Mouse (Mus musculus): ENCODE data around the gene Cd24a. TPM values are rescaled to one million over a fixed set of nuclear protein-coding genes. Genes with fewer than 3 reads are reported as not detected.

Gene Cd24a
- polyA plus RNA-seq, 1 experiment from 2014 or later = 80.4 TPM

GRCm38 (mm10) chr10:43584538-43584937 lies 6.5 kb downstream of the Cd24a start:
- no peak overlapping the region for H3K27ac ChIP-seq (replicated peaks in 1 of 2; ENCODE audit: control insufficient read depth in 1 of 2, insufficient read depth in 1 of 2, low read depth in 2 of 2, low read length in 2 of 2)
- H3K4me3 ChIP-seq (ENCODE audit: control insufficient read depth in 1 of 2, insufficient read depth in 1 of 2, low read depth in 1 of 2, low read length in 2 of 2) = no peak overlapping the region
- H3K27me3 ChIP-seq (ENCODE audit: control insufficient read depth, insufficient read depth, low read length) = no peaks in the 10 kb centered on the region
- H3K4me2 ChIP-seq (ENCODE audit: low read length) = no peak overlapping the region
- ATAC-seq (ENCODE audit: insufficient number of reproducible peaks, insufficient read depth, low FRiP score, low read depth) = no peak
- peaks cover 4 to 5% of the 10 kb centered on the region in 2 experiments; a peak in 1 of 4 replicates for H3K4me1 ChIP-seq (ENCODE audit: control insufficient read depth in 2 of 2, insufficient read depth in 2 of 2, low read length in 2 of 2)
- no peaks in the 10 kb centered on the region for H3K9me3 ChIP-seq (ENCODE audit: control insufficient read depth, low read length)
- H3K36me3 ChIP-seq (ENCODE audit: control insufficient read depth, insufficient read depth, low read length) = peaks cover 11% of the 10 kb centered on the region; the same call in 1 of the 2 replicates
- no peak overlapping the region for H3K9ac ChIP-seq (ENCODE audit: low read length)
- 89% methylated on average over 4 of the region's 4 CpGs for WGBS

GRCm38 (mm10) chr10:43588470-43589177 lies 10.5 kb downstream of the Cd24a start:
- H3K4me2 ChIP-seq (ENCODE audit: low read length) = no peak overlapping the region

GRCm38 (mm10) chr10:43591477-43591876 lies 13.4 kb downstream of the Cd24a start:
- Histone ChIP-seq H3K27me3 (ENCODE audit: control insufficient read depth, insufficient read depth, low read length) (no peaks in the 10 kb centered on the region), H3K4me3 (ENCODE audit: control insufficient read depth in 1 of 2, insufficient read depth in 1 of 2, low read depth in 1 of 2, low read length in 2 of 2) (no peak overlapping the region), H3K36me3 (ENCODE audit: control insufficient read depth, insufficient read depth, low read length) (no peaks in the 10 kb centered on the region), H3K9ac (ENCODE audit: low read length) (no peak overlapping the region), H3K4me2 (ENCODE audit: low read length) (no peak overlapping the region), H3K4me1 (ENCODE audit: control insufficient read depth in 2 of 2, insufficient read depth in 2 of 2, low read length in 2 of 2) (0 out of 4 replicates have a peak, but pooled peaks cover 0 to 3% of the 10 kb centered on the region in 2 experiments), H3K9me3 (ENCODE audit: control insufficient read depth, low read length) (no peaks in the 10 kb centered on the region), H3K27ac (replicated peaks in 1 of 2; ENCODE audit: control insufficient read depth in 1 of 2, insufficient read depth in 1 of 2, low read depth in 2 of 2, low read length in 2 of 2) (no peak overlapping the region)
- no peak for ATAC-seq (ENCODE audit: insufficient number of reproducible peaks, insufficient read depth, low FRiP score, low read depth)
- 88% methylated on average over 10 of the region's 10 CpGs for WGBS

More at GRCm38 (mm10) chr10:43588470-43589177, 10.5 kb downstream of the Cd24a start:
- Histone ChIP-seq H3K9me3 (ENCODE audit: control insufficient read depth, low read length) (no peaks in the 10 kb centered on the region), H3K27ac (replicated peaks in 1 of 2; ENCODE audit: control insufficient read depth in 1 of 2, insufficient read depth in 1 of 2, low read depth in 2 of 2, low read length in 2 of 2) (no peak overlapping the region), H3K36me3 (ENCODE audit: control insufficient read depth, insufficient read depth, low read length) (no peaks in the 10 kb centered on the region; the same call in 1 of the 2 replicates), H3K4me1 (ENCODE audit: control insufficient read depth in 2 of 2, insufficient read depth in 2 of 2, low read length in 2 of 2) (0 out of 4 replicates have a peak, but pooled peaks cover 0 to 3% of the 10 kb centered on the region in 2 experiments), H3K4me3 (ENCODE audit: control insufficient read depth in 1 of 2, insufficient read depth in 1 of 2, low read depth in 1 of 2, low read length in 2 of 2) (no peak overlapping the region), H3K27me3 (ENCODE audit: control insufficient read depth, insufficient read depth, low read length) (no peaks in the 10 kb centered on the region), H3K9ac (ENCODE audit: low read length) (no peak overlapping the region)
- no peak for ATAC-seq (ENCODE audit: insufficient number of reproducible peaks, insufficient read depth, low FRiP score, low read depth)
- WGBS = 72% methylated on average over 8 of the region's 8 CpGs

- no peak for ATAC-seq (ENCODE audit: insufficient number of reproducible peaks, insufficient read depth, low FRiP score, low read depth)
- H3K9me3 ChIP-seq (ENCODE audit: control insufficient read depth, low read length) = no peaks in the 10 kb centered on the region
- no peak overlapping the region for H3K4me2 ChIP-seq (ENCODE audit: low read length)
- H3K4me1 ChIP-seq (ENCODE audit: control insufficient read depth in 2 of 2, insufficient read depth in 2 of 2, low read length in 2 of 2) = peaks cover 1 to 3% of the 10 kb centered on the region in 2 experiments; a peak in 2 of 4 replicates
- no peaks in the 10 kb centered on the region for H3K27me3 ChIP-seq (ENCODE audit: control insufficient read depth, insufficient read depth, low read length)
- H3K27ac ChIP-seq (replicated peaks in 1 of 2; ENCODE audit: control insufficient read depth in 1 of 2, insufficient read depth in 1 of 2, low read depth in 2 of 2, low read length in 2 of 2) = no peak overlapping the region
- WGBS = 81% methylated on average over 5 of the region's 5 CpGs
- no peak overlapping the region for H3K9ac ChIP-seq (ENCODE audit: low read length)
- H3K4me3 ChIP-seq (ENCODE audit: control insufficient read depth in 1 of 2, insufficient read depth in 1 of 2, low read depth in 1 of 2, low read length in 2 of 2) = no peak overlapping the region
- H3K36me3 ChIP-seq (ENCODE audit: control insufficient read depth, insufficient read depth, low read length) = no peaks in the 10 kb centered on the region
Observed at GRCm38 (mm10) chr10:43593182-43593581, 15.1 kb downstream of the Cd24a start.

- WGBS = 68% methylated on average over 2 of the region's 2 CpGs
- no peak for ATAC-seq (ENCODE audit: insufficient number of reproducible peaks, insufficient read depth, low FRiP score, low read depth)
- Histone ChIP-seq H3K4me2 (ENCODE audit: low read length) (no peak overlapping the region), H3K4me3 (ENCODE audit: control insufficient read depth in 1 of 2, insufficient read depth in 1 of 2, low read depth in 1 of 2, low read length in 2 of 2) (no peak overlapping the region), H3K27me3 (ENCODE audit: control insufficient read depth, insufficient read depth, low read length) (no peaks in the 10 kb centered on the region), H3K9ac (ENCODE audit: low read length) (no peak overlapping the region), H3K27ac (replicated peaks in 1 of 2; ENCODE audit: control insufficient read depth in 1 of 2, insufficient read depth in 1 of 2, low read depth in 2 of 2, low read length in 2 of 2) (no peak overlapping the region), H3K4me1 (ENCODE audit: control insufficient read depth in 2 of 2, insufficient read depth in 2 of 2, low read length in 2 of 2) (peaks cover 2 to 3% of the 10 kb centered on the region in 2 experiments; a peak in 2 of 4 replicates), H3K36me3 (ENCODE audit: control insufficient read depth, insufficient read depth, low read length) (no peaks in the 10 kb centered on the region), H3K9me3 (ENCODE audit: control insufficient read depth, low read length) (no peaks in the 10 kb centered on the region)
Observed at GRCm38 (mm10) chr10:43594187-43594586, 16.1 kb downstream of the Cd24a start.

- no peak for ATAC-seq (ENCODE audit: insufficient number of reproducible peaks, insufficient read depth, low FRiP score, low read depth)
- no peak overlapping the region for H3K4me3 ChIP-seq (ENCODE audit: control insufficient read depth in 1 of 2, insufficient read depth in 1 of 2, low read depth in 1 of 2, low read length in 2 of 2)
- H3K4me2 ChIP-seq (ENCODE audit: low read length) = no peak overlapping the region
- no peak overlapping the region for H3K27ac ChIP-seq (replicated peaks in 1 of 2; ENCODE audit: control insufficient read depth in 1 of 2, insufficient read depth in 1 of 2, low read depth in 2 of 2, low read length in 2 of 2)
- no peak overlapping the region for H3K9ac ChIP-seq (ENCODE audit: low read length)
- 60% methylated on average over 3 of the region's 3 CpGs for WGBS
- no peaks in the 10 kb centered on the region for H3K9me3 ChIP-seq (ENCODE audit: control insufficient read depth, low read length)
- no peaks in the 10 kb centered on the region for H3K27me3 ChIP-seq (ENCODE audit: control insufficient read depth, insufficient read depth, low read length)
- H3K4me1 ChIP-seq (ENCODE audit: control insufficient read depth in 2 of 2, insufficient read depth in 2 of 2, low read length in 2 of 2) = peaks cover 2 to 3% of the 10 kb centered on the region in 2 experiments; a peak in 2 of 4 replicates
- H3K36me3 ChIP-seq (ENCODE audit: control insufficient read depth, insufficient read depth, low read length) = no peaks in the 10 kb centered on the region
Observed at GRCm38 (mm10) chr10:43594894-43595293, 16.8 kb downstream of the Cd24a start.

GRCm38 (mm10) chr10:43598067-43598726 lies 20.1 kb downstream of the Cd24a start:
- ATAC-seq (ENCODE audit: insufficient number of reproducible peaks, insufficient read depth, low FRiP score, low read depth) = no peak

More at GRCm38 (mm10) chr10:43598067-43598726, 20.1 kb downstream of the Cd24a start:
- Histone ChIP-seq H3K4me2 (ENCODE audit: low read length) (no peak overlapping the region), H3K27ac (replicated peaks in 1 of 2; ENCODE audit: control insufficient read depth in 1 of 2, insufficient read depth in 1 of 2, low read depth in 2 of 2, low read length in 2 of 2) (no peak overlapping the region), H3K27me3 (ENCODE audit: control insufficient read depth, insufficient read depth, low read length) (no peaks in the 10 kb centered on the region), H3K36me3 (ENCODE audit: control insufficient read depth, insufficient read depth, low read length) (no peaks in the 10 kb centered on the region), H3K4me3 (ENCODE audit: control insufficient read depth in 1 of 2, insufficient read depth in 1 of 2, low read depth in 1 of 2, low read length in 2 of 2) (no peak overlapping the region), H3K4me1 (ENCODE audit: control insufficient read depth in 2 of 2, insufficient read depth in 2 of 2, low read length in 2 of 2) (peaks cover 4 to 10% of the 10 kb centered on the region in 2 experiments; a peak in 3 of 4 replicates), H3K9me3 (ENCODE audit: control insufficient read depth, low read length) (no peaks in the 10 kb centered on the region), H3K9ac (ENCODE audit: low read length) (no peak overlapping the region)
- WGBS = 60% methylated on average over 2 of the region's 2 CpGs

Data from heart, embryonic 14.5 days (tissue).